Mouse (Mus musculus) mouse trophoblast stem cell (cell line): ENCODE results near the gene Arhgef10l.

Experiments
- in situ Hi-C, 2 experiments: fragments of 300-500 bp; cut with MseI, MboI; formaldehyde crosslinking; loops; 2 replicates in 1 of 2; 3 replicates in 1 of 2; pipeline ENCODE4 v1.15.1; 2025

Gene Arhgef10l

DNA sequence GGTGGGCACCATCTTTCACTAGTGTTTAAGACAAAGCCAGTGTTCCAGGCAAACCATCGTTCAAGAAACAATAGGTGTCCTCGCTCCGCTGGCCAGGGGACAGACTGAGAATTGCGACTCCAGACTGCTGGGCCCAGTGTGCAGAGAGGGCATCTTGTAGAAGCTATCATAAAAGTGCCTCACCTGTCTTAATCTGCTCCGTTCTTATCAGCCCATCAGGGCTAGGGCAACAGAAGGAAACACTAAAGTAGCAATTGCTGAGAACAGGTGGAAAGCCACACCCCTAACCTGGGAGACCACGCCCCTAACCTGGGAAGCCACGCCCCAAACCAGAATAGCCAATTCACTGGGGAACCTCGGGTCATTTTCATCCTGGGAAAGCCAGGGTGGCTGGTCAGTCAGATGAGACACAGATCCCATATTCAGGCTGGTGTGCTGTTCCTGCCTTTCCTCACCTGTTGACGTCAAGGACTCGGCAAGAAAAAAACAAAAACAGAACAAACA is 140.1 kb downstream of the Arhgef10l start:
- in situ Hi-C loops: no loop called here

DNA sequence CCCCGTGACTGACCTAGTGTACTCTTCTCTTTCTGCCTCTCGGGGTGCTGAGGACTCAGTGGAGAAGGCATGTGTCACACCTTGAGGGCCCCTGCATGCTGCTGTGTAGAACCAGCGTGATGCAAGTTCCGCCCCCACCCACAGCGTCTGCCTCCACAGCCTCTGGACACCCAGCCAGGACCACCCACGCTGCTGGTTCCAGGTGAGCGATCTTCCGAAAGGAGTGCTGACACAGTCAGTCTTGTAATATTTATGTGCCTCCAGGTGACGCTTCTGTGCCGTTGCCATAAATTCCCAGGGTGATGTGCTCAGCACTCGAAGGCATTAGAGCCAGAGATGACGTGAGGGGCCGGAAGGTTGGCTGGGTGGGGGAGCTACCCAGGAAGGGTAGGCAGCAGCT is 140.9 kb downstream of the Arhgef10l start:
- in situ Hi-C loops: no loop called here

GRCm38 (mm10) chr4:140522873-140523272 is 142.9 kb downstream of the Arhgef10l start:
- in situ Hi-C loops: no loop called here

GRCm38 (mm10) chr4:140520719-140521118 is 145.1 kb downstream of the Arhgef10l start:
- in situ Hi-C loops: no loop called here

- in situ Hi-C loops: no loop called here
These were observed 152.0 kb downstream of the Arhgef10l start for GRCm38 (mm10) chr4:140513797-140514196.

DNA sequence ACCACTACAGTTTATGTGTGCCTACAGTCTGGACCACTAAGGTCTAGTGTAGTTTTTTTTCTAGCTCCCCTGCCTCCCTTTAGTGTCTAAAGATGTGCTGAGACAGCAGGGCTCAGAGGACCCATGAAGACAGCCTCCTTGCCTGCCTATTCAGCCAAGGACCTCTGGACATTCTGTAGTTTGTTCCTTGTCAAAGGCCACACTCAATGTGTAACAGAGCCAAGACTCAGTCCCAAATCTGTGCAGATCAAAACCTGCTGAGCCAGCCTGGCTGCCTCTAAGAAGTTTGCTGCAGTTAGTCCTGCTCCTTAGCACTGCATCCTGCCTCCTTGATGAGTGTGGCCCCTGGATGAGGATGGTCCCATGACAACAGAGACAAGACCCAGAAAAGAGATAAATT is 156.0 kb downstream of the Arhgef10l start:
- in situ Hi-C loops: no loop called here

- in situ Hi-C loops: no loop called here
These were observed 158.6 kb downstream of the Arhgef10l start for GRCm38 (mm10) chr4:140507172-140507714.

DNA sequence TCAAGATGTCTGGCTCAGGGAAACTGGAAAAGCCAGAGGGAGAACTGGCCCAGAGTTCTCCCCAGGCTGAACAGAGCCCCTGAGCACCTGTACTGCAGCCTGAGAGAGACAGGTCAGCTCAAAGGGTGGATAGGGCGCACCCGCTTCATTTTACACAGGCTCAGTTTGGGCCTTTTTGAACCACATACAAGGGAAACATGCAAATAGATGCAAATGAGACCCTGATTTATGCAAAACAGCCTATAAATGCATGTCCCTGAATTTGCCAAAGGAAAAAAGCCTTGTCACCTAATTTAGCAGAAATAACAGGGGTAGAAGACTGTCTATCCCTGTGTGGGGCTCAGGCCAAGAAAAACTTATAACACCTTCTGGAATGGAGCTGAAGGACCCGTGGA is 160.2 kb downstream of the Arhgef10l start:
- in situ Hi-C loops: no loop called here

GRCm38 (mm10) chr4:140504921-140505607 is 160.7 kb downstream of the Arhgef10l start:
- in situ Hi-C loops: no loop called here

DNA sequence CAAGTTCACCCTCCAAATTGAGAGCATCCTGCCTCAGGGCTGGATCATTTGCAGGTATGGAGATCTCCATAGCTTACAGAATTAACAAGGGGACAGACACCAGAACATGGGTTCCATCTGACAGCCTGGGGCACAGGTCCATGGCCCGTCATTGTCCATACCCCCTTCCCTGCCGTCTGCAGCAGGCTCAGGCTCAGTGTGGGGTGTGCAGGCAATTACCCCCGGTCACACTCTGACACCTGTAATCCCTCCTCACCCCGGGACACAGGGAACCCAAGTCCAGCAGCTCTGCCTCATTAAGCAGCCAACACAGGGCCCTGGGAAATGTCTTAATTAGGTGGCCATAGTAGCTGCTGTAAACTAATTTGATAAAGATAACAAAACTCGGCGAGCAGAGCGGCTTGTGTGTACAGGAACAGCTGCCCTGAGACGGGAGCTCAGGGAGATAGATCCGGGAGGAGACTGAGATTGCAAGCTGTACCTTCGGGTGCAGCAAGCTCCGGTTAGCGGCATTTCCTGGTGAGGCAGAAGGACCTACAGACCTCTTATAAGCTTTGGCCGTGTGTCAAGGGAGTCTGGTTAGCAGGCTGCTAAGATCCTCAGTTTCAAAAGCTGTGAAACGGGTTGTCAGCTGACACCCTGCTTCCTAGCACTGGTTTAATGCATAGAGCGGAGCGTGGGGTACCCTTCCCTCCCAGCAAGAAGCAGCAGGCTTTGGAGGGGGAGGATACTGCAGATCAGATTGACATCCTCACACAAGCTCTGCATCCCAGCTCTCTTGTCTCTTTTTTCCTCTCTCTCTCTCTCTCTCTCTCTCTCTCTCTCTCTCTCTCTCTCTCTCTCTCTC is 161.5 kb downstream of the Arhgef10l start:
- in situ Hi-C loops: no loop called here

DNA sequence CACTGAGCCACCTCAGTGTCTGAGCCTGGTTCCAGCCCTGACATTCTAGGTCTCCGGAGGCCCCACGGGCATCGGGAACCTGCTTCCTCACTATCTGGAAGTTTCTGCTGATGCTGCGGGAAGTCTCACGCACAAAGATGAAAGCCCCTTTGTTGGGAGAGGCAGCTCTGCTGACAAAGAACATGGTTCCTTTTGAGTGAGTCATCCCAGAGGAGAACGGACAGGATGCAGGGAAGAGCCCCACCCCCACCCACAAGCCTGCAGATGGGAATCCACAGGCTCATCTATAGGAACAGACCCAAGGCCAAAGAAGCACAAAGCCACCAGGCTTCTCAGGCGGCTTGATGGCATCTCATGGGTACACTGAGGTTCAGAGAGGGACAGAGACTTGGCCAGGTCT is 165.0 kb downstream of the Arhgef10l start:
- in situ Hi-C loops: no loop called here

GRCm38 (mm10) chr4:140499571-140499970 is 166.2 kb downstream of the Arhgef10l start:
- in situ Hi-C loops: no loop called here

GRCm38 (mm10) chr4:140497169-140497568 is 168.6 kb downstream of the Arhgef10l start:
- in situ Hi-C loops: no loop called here

- in situ Hi-C loops: no loop called here
These were observed 174.3 kb downstream of the Arhgef10l start for GRCm38 (mm10) chr4:140491555-140491954.

- in situ Hi-C loops: no loop called here
These were observed 180.4 kb downstream of the Arhgef10l start for GRCm38 (mm10) chr4:140485442-140485841.

GRCm38 (mm10) chr4:140483134-140483533 is 182.7 kb downstream of the Arhgef10l start:
- in situ Hi-C loops: no loop called here

GRCm38 (mm10) chr4:140480369-140481067 is 185.3 kb downstream of the Arhgef10l start:
- in situ Hi-C loops: no loop called here

- in situ Hi-C loops: no loop called here
These were observed 190.6 kb downstream of the Arhgef10l start for GRCm38 (mm10) chr4:140475194-140475593.

GRCm38 (mm10) chr4:140469760-140470452 is 195.9 kb downstream of the Arhgef10l start:
- in situ Hi-C loops: no loop called here

DNA sequence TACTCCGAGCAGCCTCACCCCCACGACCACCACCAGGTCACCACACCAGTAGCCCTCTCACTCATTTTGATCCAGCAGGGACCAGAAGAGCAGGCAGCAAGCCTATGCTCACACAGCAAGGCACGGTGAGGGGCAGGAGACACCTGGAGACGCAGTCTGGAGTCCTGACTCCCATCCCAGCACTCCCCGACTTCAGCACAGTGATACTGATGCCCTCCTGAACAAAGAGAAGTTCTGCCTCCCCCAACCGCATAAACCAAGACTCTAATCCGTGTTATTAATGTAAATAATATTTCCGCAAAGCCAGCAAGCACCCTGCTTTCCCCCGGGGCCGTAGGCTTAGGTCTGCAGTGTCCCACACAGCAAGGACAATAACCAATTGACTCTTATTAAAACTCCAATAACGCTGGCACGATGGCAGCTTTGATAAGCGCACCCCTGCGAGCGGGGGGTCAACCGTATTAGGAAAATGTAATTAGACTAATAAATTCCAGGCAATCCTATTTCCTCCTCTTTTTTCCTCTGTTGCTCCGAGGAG is 198.5 kb downstream of the Arhgef10l start:
- in situ Hi-C loops: no loop called here
